Mouse (Mus musculus) A20 (cell line): ENCODE data around the gene Ell.

Experiments used
- DNase-seq: peaks from one replicate; pipeline ENCODE4 v3.0.0-alpha.2; 2011; ENCODE audit warnings: low read depth, low spot score

Gene Ell

DNA sequence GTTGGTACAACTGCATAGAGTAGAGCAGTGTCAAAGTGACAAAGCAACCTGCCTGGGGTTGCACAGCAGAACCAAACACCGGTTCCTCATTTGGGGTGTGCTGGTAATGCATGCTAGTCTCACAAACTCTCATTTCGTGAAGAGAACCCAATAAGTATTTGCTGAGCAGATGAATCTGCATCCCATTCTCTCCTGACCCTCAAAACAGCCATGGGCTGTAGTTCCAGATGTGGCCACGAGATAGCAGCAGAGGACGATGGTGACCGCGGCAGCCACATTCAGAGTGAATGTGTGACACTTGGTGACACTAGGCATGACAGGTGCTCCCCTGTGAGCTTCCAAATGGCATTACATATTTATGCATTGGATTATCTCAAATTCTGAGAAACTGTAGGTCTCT lies 72.6 kb downstream of the Ell start:
- DNase-seq, result peak; percentile 96

DNA sequence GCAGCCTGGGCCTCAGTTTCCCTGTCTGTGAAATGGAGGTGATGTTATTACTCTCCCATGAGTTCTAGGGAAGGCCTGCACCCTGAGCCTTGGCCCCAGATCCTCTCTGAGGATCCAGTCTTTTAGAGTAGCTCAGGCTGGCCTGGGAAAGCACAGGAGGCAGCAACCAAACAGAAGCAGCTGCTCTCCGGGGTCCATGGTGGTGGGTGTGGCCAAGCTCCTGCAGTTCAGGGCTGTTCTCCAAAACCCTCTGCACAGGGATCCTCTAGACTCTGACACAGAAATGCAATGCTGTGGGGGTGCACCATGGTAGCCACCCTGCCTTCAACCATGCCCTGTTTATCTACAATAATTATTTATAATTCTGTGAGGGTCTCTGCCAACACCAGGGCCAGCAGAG lies 74.5 kb downstream of the Ell start:
- no peak for DNase-seq

DNA sequence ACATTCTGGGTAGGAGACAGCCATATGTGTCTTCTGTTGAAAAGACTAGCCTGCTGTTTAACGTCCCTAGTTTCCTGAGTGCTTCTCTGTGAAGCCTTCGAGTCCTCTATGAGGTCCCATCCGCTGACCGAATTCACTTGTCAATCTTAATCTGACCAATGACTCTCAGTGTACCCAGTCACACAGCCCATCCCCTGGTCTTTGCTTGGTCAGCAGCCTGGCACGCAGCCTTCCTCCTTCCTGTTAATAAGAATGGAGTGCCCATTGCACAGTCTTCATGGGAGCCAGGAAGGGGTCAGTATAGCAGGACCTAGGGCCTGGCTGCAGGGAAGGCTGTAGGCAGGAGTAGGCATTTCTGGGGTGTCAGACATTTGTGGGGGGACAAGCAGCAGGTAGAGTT lies 75.2 kb downstream of the Ell start:
- DNase-seq, result no peak

DNA sequence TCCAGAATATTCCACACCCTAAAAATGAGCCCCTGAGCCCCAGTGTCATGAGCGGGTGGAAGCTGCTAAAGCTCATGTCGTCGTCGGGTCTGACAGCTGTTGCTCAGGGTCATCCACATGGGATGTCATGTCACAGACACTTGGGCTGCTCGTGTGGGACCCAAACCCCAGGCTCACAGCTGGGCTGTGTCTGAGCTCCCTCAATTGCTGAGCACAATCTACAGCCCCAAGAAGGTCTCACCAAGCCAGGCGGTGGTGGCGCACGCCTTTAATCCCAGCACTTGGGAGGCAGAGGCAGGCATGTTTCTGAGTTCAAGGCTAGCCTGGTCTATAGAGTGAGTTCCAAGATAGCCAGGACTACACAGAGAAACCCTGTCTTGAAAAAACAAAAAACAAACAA lies 76.0 kb downstream of the Ell start:
- DNase-seq, result no peak

DNA sequence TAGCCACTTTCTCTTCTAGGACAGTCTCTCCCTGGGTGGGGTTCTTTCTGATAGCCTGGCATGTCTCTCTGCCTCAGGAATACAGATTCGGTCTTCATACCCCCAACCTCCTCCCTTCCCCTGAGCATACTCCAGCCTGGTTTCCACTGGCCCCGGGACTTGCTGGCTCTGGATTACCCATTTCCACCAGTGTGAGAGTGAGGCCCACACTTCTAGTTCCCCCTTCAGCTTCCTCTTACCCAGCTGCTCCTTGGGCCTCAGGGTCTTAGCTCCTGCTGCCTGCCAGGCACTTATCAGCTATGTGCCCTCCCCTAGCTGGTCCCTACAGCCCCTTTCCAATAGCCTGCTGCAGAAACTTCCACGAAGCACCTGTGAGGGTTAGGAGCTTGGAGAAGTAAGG lies 76.6 kb downstream of the Ell start, which contains the start of gene Lrrc25:
Gene Lrrc25 (plus strand): TSS at position 262 of the 400 bp plus-strand sequence.
- peak; percentile 48 for DNase-seq

DNA sequence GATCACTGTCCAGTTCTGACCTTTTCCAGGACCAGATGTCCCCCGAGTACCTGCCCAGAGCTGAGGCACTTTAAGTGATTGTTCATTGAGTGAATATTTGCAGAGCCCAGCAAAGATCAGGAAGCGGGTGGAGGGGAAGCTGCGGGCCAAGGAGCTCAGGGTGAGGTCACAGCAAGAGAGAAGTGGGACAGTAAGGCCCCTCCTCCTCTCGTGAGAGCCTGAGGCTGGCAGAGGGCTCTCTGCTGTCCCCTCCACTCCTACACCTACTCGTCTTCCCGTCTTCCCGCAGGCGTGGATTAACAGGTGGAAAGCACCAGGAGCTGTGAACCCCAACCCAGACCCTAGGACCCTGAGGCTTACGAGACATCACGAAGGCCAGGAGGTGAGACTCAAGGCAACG lies 77.4 kb downstream of the Ell start:
- DNase-seq, result no peak

DNA sequence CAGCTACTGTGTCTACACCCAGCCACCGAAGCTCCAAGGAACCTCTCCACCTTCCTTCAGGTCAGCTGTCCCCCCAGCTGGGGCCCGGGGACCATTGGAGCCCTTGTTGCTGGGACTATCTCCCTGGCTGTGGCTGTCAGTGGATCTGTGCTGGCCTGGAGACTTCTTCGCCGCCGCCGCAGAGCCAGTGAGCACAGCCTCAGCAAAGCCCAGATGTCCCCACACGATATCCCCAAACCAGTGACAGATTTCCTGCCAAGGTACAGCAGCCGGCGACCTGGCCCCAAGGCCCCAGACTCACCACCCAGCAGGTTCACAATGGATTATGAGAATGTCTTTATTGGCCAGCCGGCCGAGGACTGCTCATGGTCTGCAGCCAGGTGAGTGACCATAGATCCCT lies 78.7 kb downstream of the Ell start:
- no peak for DNase-seq

DNA sequence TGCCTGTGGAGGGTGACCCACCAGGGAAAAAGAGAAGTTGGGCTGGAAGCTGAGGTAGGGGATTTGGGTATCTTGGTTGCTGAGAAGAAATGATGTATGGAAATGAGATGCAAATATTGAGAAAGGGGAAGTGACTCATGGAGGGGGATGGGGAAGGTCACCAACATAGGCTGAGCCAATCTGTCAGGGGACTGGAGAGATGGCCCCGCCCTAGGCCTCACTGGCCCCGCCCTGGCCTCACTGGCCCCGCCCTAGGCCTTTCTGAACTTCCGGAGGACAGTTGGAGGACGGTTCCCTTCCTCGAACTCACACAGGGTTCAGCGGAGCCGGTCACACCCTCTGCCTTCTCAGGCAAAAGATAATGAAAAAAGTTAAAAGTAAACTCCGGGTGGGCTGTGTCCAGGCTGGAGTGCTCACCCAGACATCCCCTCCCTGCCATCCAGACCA lies 79.7 kb downstream of the Ell start:
- peak; percentile 98 for DNase-seq

DNA sequence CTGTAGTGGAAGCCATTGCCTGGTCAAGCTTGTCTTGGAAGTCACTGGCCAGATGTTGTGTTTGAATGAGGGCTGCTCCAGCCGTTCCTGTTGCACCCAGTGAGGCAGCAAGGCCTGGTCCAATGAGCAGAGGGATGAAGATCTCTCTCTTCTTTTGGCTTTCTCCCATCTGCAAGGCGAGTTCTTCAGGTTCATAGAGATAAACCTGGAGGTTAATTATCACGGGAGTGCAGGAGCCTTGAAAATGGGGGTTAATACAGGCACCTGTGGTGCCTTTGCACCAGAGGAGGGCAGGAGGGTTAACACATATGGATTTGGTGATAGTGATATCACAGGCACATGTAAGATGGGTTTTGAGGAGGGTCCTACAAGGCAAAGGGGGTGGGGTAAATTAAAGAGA lies 83.0 kb downstream of the Ell start:
- DNase-seq, result no peak

DNA sequence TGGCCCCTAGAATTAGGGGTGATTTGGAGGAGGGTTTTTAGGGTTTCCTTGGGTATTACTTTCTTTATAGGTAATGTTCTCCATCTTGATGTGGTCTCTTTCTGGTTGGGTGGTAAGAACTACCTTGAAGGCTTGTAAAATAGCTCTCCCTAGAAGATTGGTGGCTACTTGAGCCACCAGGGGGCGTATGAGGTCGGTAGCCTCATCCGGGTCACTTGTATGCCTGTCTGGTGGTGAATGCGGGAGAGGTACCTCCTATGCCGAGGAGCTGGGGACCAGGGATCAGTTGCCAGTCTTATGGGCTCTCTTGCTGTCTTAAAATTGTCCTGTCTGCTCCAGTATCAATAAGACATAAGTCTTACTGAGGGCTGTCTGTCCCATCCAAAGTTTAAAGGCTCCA lies 85.8 kb downstream of the Ell start:
- DNase-seq, result peak; percentile 51

DNA sequence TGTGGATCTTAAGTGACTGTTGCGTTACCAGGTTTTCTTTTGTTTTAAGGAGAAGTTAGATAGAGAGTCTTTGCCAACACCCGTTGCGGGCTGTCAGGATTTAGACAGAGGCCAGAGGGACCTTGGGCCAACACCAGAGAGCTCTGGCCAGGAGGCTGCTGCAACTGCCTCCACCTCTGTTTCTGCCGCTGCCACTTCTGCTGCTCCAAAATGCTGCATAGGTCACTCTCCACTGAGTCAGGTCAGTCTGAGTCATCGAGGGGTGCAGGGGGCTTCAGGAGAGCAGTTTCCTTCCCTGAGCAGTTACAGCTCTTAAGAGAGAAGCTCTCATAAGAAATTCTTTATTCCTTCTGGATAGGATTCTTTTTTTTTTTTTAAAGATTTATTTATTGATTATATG lies 87.8 kb downstream of the Ell start:
- no peak for DNase-seq

DNA sequence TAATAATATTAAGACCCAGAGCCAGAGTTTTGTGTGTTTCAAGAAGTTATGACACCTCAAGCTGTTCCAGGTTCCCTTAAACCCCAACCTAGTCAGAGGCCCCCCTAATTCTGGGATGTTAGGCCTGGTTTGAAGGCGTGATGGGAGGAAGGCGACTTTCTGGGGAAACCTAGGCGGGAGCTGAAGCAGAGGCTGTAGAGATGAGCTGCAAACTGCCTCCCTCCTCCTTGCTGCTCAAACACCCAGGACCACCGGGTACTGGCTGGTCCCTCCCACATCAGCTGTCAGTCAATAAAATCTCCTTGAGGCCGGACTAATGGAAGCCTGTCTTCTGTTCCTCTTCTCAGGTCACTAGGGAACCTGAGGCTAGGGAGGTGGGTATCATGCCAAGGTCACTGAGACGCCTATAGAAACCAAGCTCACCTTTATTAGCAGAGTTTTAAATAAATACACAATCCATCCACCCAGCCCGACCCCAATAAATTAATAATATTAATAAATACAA lies 89.8 kb downstream of the Ell start:
- DNase-seq, result no peak

DNA sequence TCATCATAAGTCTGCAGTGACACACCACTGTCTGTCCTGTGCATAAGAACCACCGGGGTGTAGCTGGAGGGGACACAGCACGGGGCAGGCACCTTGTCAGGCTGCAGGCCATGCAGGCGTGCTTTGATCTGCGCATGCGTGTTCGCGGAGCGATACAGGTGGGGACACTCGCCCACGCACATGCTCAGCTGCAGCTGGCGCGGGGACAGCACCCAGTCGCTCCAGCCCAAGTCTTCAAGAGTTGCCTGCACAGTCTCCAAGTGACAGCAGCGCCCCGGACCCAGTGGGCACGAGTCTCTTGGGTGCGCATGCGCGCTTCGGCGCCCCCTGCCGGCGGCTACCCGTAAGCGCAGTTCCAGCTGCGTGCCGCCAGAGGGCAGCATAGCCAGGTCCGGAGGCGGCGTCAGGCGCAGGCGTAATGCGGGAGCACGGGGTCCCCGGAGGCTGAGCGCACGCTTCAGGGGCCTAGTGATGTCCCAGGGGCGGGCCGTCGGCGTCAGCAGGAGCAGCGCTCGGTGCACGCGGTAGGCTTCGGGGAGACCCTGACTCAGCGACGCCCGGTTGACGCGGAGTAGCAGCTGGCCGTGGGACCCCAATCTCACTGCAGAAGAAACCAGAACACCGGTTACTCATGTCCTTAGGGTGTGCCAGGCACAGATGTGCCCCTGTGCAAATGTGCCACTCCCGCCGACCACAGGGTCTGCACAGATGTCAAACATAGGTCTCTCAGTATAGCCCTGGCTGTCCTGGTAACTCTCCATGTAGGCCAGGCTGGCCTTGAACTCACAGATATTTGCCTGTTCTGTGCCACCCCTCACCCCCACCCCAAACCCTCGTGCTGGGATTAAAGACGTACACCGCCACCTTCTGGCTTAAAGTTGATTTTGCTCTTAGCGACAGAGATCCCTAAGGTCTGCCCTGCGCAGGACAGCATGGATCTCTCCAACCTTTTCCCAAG lies 90.6 kb downstream of the Ell start:
- peak; percentile 99 for DNase-seq

DNA sequence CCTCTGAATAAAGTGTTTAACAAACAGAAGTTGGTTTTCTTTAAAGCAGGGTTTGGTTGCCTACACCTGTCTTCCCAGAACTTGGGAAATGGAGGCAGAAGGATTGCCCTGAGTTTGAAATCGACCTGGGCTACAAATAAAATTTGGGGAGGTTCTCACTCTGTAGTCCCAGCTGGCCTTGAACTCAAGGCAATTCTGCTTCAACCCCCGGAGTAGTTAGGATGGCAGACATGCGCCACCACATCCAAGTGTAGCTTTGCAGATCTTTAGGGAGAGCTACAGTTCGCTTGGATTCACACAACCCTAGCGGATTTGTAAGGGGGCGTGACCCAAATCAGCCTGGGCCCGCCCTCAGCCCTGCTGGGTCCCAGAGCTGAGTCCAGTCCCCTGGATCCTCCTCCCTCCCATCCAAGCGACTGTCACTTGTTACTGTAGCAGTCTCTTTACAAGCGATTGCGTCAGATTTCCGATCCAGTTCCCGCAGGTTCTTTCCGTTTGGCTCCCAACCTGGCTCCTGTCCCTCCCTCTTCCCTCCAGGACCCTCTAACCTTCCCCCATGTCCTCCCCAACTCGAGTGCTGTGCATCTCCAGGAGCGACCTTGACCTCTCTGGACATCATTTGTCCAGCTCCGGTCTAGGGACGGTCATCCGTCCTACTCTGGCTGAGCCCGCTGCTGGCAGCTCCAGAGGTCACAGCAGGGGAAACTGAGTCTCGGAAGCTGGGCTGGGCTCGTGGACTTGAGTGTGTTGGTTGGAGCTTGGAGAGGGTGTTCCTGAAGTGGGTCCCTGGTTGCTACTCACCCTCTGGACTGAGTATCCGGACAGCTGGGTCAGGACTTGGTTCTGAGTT lies 91.5 kb downstream of the Ell start:
- no peak for DNase-seq

DNA sequence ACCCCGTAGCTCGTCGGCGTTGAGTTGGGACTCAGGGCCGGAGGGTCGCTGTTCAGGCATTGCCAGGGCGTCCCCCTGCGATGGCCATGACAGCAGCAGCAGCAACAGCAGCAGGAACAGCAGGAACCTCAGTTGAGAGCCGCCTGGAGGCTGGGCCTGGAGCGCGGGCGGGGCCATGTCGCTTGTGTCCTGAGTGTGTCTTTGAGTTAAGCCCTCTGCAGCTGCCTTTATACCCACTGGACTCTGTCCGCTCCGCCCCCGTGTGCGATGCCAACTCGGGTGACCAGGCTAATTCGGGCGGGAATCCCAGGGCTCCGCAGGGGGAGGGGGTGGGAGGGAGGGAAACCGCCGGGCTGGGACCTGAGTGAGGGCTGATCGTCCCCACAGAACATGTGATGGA lies 92.2 kb downstream of the Ell start:
- no peak for DNase-seq

DNA sequence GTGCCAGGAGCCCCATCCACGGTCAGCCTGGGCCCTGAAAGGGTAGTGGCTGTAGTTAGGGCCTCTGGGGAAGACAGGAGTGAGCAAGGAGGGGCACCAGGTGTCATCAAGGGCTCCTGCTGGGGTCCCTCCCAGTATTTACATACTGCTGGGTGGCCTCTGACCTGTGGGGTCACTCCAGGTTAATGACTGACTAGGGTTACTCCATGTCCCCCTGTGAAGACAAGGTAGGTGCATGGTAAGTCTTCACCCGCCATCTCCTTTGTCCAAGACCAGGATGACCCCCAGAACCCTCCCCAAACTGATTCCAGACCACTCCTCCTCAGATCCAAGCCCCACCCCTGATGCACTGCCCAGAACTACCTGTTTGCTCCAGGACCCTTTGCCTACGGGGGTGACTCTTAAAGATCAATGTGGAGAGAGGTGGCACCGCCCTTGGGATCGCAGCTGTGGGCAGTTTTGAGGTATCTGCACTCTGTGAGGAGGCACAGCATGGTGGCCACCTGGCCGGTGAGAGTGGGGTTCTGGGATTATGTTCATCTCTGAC lies 93.2 kb downstream of the Ell start, which contains the start of gene Gdf15:
Gene Gdf15 (minus strand): TSS at position 111 of the 547 bp plus-strand sequence.
- DNase-seq, result no peak

DNA sequence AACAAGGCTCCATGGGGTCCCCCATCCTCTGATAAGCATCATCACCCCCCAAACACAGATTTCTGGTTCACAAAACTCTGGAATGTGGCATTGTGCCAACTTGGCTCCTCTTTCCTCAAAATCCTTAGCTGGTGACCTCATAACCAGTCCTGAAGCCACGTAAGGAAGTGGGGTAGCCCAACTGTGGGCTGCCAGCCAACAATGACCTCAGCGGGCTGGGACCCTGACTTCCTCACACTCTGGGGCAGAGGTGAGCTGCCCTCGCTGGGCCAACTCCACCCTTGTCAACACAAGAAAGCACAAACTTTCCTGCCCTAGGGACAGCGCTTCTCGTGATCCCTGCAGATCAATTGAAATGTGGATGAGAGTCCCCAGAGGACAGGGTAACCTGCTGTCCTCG lies 94.8 kb downstream of the Ell start:
- peak; percentile 33 for DNase-seq

DNA sequence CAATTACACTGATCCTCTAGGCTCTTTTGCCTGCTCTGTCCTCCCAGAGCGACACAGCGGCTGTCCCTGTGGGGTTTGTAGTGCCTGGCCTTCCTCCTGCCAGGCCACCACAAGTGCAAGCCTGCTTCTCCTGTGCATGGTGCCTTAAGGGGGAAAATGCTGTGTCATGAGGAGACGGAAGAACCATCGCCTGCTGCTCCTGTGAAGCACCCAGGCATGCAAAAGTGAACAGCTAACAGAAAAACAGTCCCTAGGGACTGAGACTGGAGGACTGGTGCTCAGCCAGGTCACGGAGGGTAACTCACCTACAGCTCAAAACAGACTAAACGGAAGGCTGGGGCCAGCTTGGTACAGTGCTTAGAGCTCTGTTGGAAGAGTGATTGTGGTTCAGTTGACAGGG lies 96.3 kb downstream of the Ell start:
- peak; percentile 95 for DNase-seq

DNA sequence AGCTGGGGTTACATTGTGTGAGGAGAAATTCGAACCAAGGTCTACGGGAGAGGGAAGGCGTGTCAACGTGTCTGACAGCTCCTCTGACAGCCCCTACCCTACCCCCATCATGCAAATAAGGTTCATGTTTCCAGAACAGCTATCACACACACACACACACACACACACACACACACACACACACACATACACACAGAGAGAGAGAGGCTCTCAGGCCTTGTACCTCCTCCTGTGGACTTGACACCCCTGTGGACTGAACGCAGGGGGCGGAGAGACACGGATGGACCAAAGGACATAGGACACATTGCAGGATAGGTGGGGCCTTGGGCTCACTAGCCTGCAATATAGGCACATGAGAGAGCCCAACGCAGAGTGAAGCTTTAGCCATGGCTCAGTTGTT lies 97.6 kb downstream of the Ell start:
- peak; percentile 86 for DNase-seq

DNA sequence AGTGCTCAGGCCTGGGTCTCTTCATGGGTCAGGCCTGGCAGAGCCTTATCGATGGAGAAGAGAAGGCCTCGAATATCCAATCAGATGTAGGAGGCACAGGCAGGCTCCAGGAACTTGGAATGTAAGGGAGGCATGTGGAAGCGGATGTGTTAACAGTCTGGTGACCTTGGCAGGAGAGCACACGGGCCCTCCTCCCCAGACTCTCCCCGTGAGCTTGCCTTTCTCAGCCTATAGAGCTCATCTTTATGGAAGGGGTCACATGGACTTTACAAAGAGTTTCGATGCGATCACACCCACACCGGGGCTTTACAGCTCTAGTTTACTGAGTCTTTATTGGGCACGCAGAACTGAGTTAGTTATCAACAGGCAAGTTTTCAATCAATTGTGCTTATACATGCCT lies 99.5 kb downstream of the Ell start:
- DNase-seq, result no peak
